Mouse (Mus musculus): Measurements from ENCODE around the gene Rprd2.

GRCm38 (mm10) chr3:95740406-95740805 is 78.3 kb downstream of the Rprd2 start:
- TF ChIP-seq TAL1 (IDR thresholded peaks at IDR 0.05; ENCODE audit: low read length), result no peak
- TF ChIP-seq GATA1 (IDR thresholded peaks at IDR 0.05; ENCODE audit: low read length), result no peak

All from erythroblast, embryonic 14.5 days (primary cell).